In genomic region chr7:89216118-89216517, GRCm38 (mm10) we compare ENCODE assay signal across 14 mouse cellular contexts.
DNase-seq lines count a peak whose midpoint lies in the region; ATAC-seq and TF ChIP-seq lines count a peak whose summit lies in the region.
"Had no signal": no experiment of that assay in that cellular context is flagged by ENCODE, and none has a peak within 500 bp of the region (broad histone marks: within the 10 kb centered on the region; RNA-seq: fewer than 3 reads in every experiment).

No protein-coding gene starts in this region.

- no peak overlapping the region for H3K9ac ChIP-seq in intestine, embryonic 14.5 days (ENCODE audit: low read length)
- H3K9ac ChIP-seq in intestine, postnatal 0 days (ENCODE audit: low read depth, low read length) = no peak overlapping the region
- H3K9ac ChIP-seq in neural tube, embryonic 15.5 days (replicated peaks) = no peak overlapping the region
- no peak overlapping the region for H3K9ac ChIP-seq in liver, embryonic 14.5 days (replicated peaks)
- H3K9ac ChIP-seq: hindbrain, embryonic 12.5 days; midbrain, embryonic 12.5 days had no signal

- WGBS in intestine, embryonic 14.5 days = 47% methylated on average over 2 of the region's 2 CpGs
- WGBS in intestine, postnatal 0 days = 30% methylated on average over 2 of the region's 2 CpGs
- WGBS in neural tube, embryonic 15.5 days = 88% methylated on average over 2 of the region's 2 CpGs
- 10% methylated on average over 2 of the region's 2 CpGs for whole genome bisulfite sequencing in liver, embryonic 14.5 days (ENCODE audit: insufficient replicate concordance)

- H3K4me1 ChIP-seq in intestine, embryonic 14.5 days (replicated peaks; ENCODE audit: control insufficient read depth, insufficient read depth, low read length) = peaks cover 16% of the 10 kb centered on the region; the same call in 1 of the 2 replicates
- no peaks in the 10 kb centered on the region; the same call in 1 of the 2 replicates for H3K4me1 ChIP-seq in intestine, postnatal 0 days (replicated peaks; ENCODE audit: control insufficient read depth, insufficient read depth, low read length)
- H3K4me1 ChIP-seq in neural tube, embryonic 15.5 days = peaks cover 2% of the 10 kb centered on the region; the same call in 1 of the 2 replicates
- H3K4me1 ChIP-seq in liver, embryonic 14.5 days (replicated peaks; ENCODE audit: control insufficient read depth in 2 of 2, insufficient read depth in 2 of 2, low read length in 1 of 2) = peaks cover 0 to 4% of the 10 kb centered on the region in 2 experiments; a peak in 2 of 4 replicates
- H3K4me1 ChIP-seq: hindbrain, embryonic 12.5 days had no signal

- TF ChIP-seq CTCF in intestine, postnatal 0 days (IDR thresholded peaks at IDR 0.05; ENCODE audit: low read depth) = no peak
- TF ChIP-seq CTCF in liver, embryonic 14.5 days (IDR thresholded peaks at IDR 0.05; ENCODE audit: low read depth) = no peak

- TF ChIP-seq EP300 in liver, embryonic 14.5 days (IDR thresholded peaks at IDR 0.05; ENCODE audit: low read depth) = no peak

- no peaks in the 10 kb centered on the region for H3K9me3 ChIP-seq in intestine, embryonic 14.5 days (ENCODE audit: control insufficient read depth, low read length)
- no peaks in the 10 kb centered on the region for H3K9me3 ChIP-seq in intestine, postnatal 0 days (ENCODE audit: control insufficient read depth)
- no peaks in the 10 kb centered on the region for H3K9me3 ChIP-seq in neural tube, embryonic 15.5 days (replicated peaks)
- no peaks in the 10 kb centered on the region for H3K9me3 ChIP-seq in liver, embryonic 14.5 days (ENCODE audit: control insufficient read depth, low read length)
- H3K9me3 ChIP-seq: G1E; hindbrain, embryonic 12.5 days; midbrain, embryonic 12.5 days had no signal

- H3K4me2 ChIP-seq in intestine, embryonic 14.5 days (ENCODE audit: low read length) = no peak overlapping the region
- H3K4me2 ChIP-seq in intestine, postnatal 0 days (replicated peaks; ENCODE audit: low read depth) = no peak overlapping the region
- H3K4me2 ChIP-seq in neural tube, embryonic 15.5 days = no peak overlapping the region
- no peak overlapping the region for H3K4me2 ChIP-seq in liver, embryonic 14.5 days (ENCODE audit: low read depth)
- H3K4me2 ChIP-seq: hindbrain, embryonic 12.5 days; midbrain, embryonic 12.5 days had no signal

- no peak overlapping the region for H3K4me3 ChIP-seq in intestine, embryonic 14.5 days (ENCODE audit: low read depth, low read length)
- H3K4me3 ChIP-seq in intestine, postnatal 0 days (ENCODE audit: low read depth, low read length) = no peak overlapping the region
- no peak overlapping the region for H3K4me3 ChIP-seq in neural tube, embryonic 15.5 days (replicated peaks)
- no peak overlapping the region for H3K4me3 ChIP-seq in liver, embryonic 14.5 days (ENCODE audit: insufficient read depth in 1 of 2, low read depth in 2 of 2, low read length in 2 of 2)
- H3K4me3 ChIP-seq: hindbrain, embryonic 12.5 days; midbrain, embryonic 12.5 days had no signal

- no peaks in the 10 kb centered on the region for H3K27me3 ChIP-seq in intestine, embryonic 14.5 days (replicated peaks; ENCODE audit: control insufficient read depth, insufficient read depth, low read length)
- no peaks in the 10 kb centered on the region for H3K27me3 ChIP-seq in intestine, postnatal 0 days (replicated peaks; ENCODE audit: control insufficient read depth, insufficient read depth, low read length)
- H3K27me3 ChIP-seq in neural tube, embryonic 15.5 days (replicated peaks) = no peaks in the 10 kb centered on the region
- no peaks in the 10 kb centered on the region for H3K27me3 ChIP-seq in liver, embryonic 14.5 days (ENCODE audit: control insufficient read depth, insufficient read depth, low read length)
- H3K27me3 ChIP-seq: hindbrain, embryonic 12.5 days; midbrain, embryonic 12.5 days had no signal

- H3K36me3 ChIP-seq in intestine, embryonic 14.5 days (ENCODE audit: control insufficient read depth, insufficient read depth, low read length) = no peaks in the 10 kb centered on the region
- H3K36me3 ChIP-seq in intestine, postnatal 0 days (ENCODE audit: control insufficient read depth, insufficient read depth) = no peaks in the 10 kb centered on the region
- H3K36me3 ChIP-seq in neural tube, embryonic 15.5 days = no peaks in the 10 kb centered on the region
- H3K36me3 ChIP-seq in liver, embryonic 14.5 days (replicated peaks; ENCODE audit: control insufficient read depth, insufficient read depth, low read depth) = no peaks in the 10 kb centered on the region
- H3K36me3 ChIP-seq: G1E; hindbrain, embryonic 12.5 days; midbrain, embryonic 12.5 days had no signal

- intact Hi-C loops in left cerebral cortex, postnatal 10 days (cut with DNase I) = no loop called here

- H3K27ac ChIP-seq in intestine, embryonic 14.5 days (ENCODE audit: low read depth) = peak overlapping the region; percentile 33; the same call in 1 of the 2 replicates
- no peak overlapping the region for H3K27ac ChIP-seq in intestine, postnatal 0 days (ENCODE audit: low read depth, low read length)
- H3K27ac ChIP-seq in neural tube, embryonic 15.5 days (replicated peaks) = 0 out of 2 replicates have a peak overlapping the region, but pooled peaks have one; percentile 15
- H3K27ac ChIP-seq in liver, embryonic 14.5 days = no peak overlapping the region
- H3K27ac ChIP-seq: hindbrain, embryonic 12.5 days; midbrain, embryonic 12.5 days had no signal

- DNase-seq in intestine, embryonic 14.5 days (ENCODE audit: low spot score) = no peak
- DNase-seq in neural tube, embryonic 10.5 days (ENCODE audit: extremely low spot score, low spot score) = no peak
- DNase-seq in liver, embryonic 14.5 days (ENCODE audit: low read depth in 3 of 3, low spot score in 3 of 3) = no peak
- no peak for DNase-seq in cerebellum, postnatal 4 days (ENCODE audit: low spot score in 2 of 2)
- no peak for DNase-seq in left cerebral cortex, postnatal 10 days (ENCODE audit: extremely low spot score in 1 of 2, low spot score in 2 of 2)
- DNase-seq: cerebellum, adult 18-20 months; kidney, postnatal 36 days; left cerebral cortex, postnatal 4 days; thymus, adult 2 months had no signal

- no peak for ATAC-seq in intestine, embryonic 14.5 days (replicated peaks; ENCODE audit: low FRiP score, low TSS enrichment, low read depth)
- ATAC-seq in intestine, postnatal 0 days = no peak
- no peak for ATAC-seq in neural tube, embryonic 15.5 days (ENCODE audit: low FRiP score)
- ATAC-seq in liver, embryonic 14.5 days (ENCODE audit: insufficient read depth) = peak; percentile 43; the same call in 1 of the 2 replicates

Comparison
In these comparisons a context has a peak if more than half of its experiments do, and no peak if none do; other contexts are left out.
1. H3K27ac ChIP-seq: peak in intestine, embryonic 14.5 days (single experiment) and neural tube, embryonic 15.5 days (single experiment); none in intestine, postnatal 0 days (single experiment) and liver, embryonic 14.5 days (single experiment).